ENCODE assay signal across 8 mouse cellular contexts in genomic region chr2:18688708-18689063, GRCm38 (mm10). TPM values are rescaled to one million over a fixed set of nuclear protein-coding genes. Genes with fewer than 3 reads are reported as not detected.
DNase-seq lines count a peak whose midpoint lies in the region; ATAC-seq and TF ChIP-seq lines count a peak whose summit lies in the region.

No protein-coding gene starts in this region.

- no peak overlapping the region for H3K27ac ChIP-seq in bone marrow macrophage, adult 2 months (ENCODE audit: insufficient read depth, low read depth, low read length)
- no peak overlapping the region for H3K27ac ChIP-seq in gastrocnemius, adult 2 months
- no peak overlapping the region for H3K27ac ChIP-seq in intestine, embryonic 14.5 days (ENCODE audit: low read depth)
- H3K27ac ChIP-seq in liver, embryonic 15.5 days (replicated peaks): no peak overlapping the region
- H3K27ac ChIP-seq in neural tube, embryonic 12.5 days: no peak overlapping the region

- H3K4me2 ChIP-seq in intestine, embryonic 14.5 days (ENCODE audit: low read length): peak overlapping the region; percentile 90
- peak overlapping the region; percentile 68 for H3K4me2 ChIP-seq in liver, embryonic 15.5 days
- H3K4me2 ChIP-seq in neural tube, embryonic 12.5 days (replicated peaks): peak overlapping the region; percentile 84

- no peak for TF ChIP-seq POLR2A in bone marrow macrophage, adult 2 months (IDR thresholded peaks at IDR 0.05; ENCODE audit: borderline replicate concordance, low read depth, low read length)

- peak; percentile 66 to 72 for DNase-seq in layer of hippocampus, postnatal 10 days (ENCODE audit: low spot score in 2 of 2)
- DNase-seq in layer of hippocampus, adult 8-10 months (ENCODE audit: low spot score in 2 of 2): no peak
- DNase-seq in gastrocnemius, adult 2 months: peak; percentile 71
- DNase-seq in intestine, embryonic 14.5 days (ENCODE audit: low spot score): no peak
- DNase-seq in urinary bladder, adult 2 months (ENCODE audit: low spot score): peak; percentile 32

- no peaks in the 10 kb centered on the region for H3K9me3 ChIP-seq in intestine, embryonic 14.5 days (ENCODE audit: control insufficient read depth, low read length)
- H3K9me3 ChIP-seq in liver, embryonic 15.5 days (replicated peaks): no peaks in the 10 kb centered on the region
- H3K9me3 ChIP-seq in neural tube, embryonic 12.5 days: no peaks in the 10 kb centered on the region

- peaks cover 10% of the 10 kb centered on the region for H3K36me3 ChIP-seq in intestine, embryonic 14.5 days (ENCODE audit: control insufficient read depth, insufficient read depth, low read length)
- peaks cover 7% of the 10 kb centered on the region; the same call in 1 of the 2 replicates for H3K36me3 ChIP-seq in liver, embryonic 15.5 days (replicated peaks)
- peaks cover 8% of the 10 kb centered on the region for H3K36me3 ChIP-seq in neural tube, embryonic 12.5 days

- WGBS in intestine, embryonic 14.5 days: under 1% methylated on average over 45 of the region's 45 CpGs
- WGBS in liver, embryonic 15.5 days (ENCODE audit: insufficient replicate concordance): 1% methylated on average over 45 of the region's 45 CpGs
- under 1% methylated on average over 45 of the region's 45 CpGs for WGBS in neural tube, embryonic 12.5 days

- no peak for TF ChIP-seq CTCF in bone marrow macrophage, adult 2 months (IDR thresholded peaks at IDR 0.05; ENCODE audit: low read depth, low read length)
- TF ChIP-seq CTCF in gastrocnemius, adult 2 months (IDR thresholded peaks at IDR 0.05): no peak

- peak overlapping the region; percentile 69 for H3K4me3 ChIP-seq in bone marrow macrophage, adult 2 months (ENCODE audit: insufficient read depth, low read length)
- peak overlapping the region; percentile 74 for H3K4me3 ChIP-seq in gastrocnemius, adult 2 months
- peak overlapping the region; percentile 38 for H3K4me3 ChIP-seq in intestine, embryonic 14.5 days (ENCODE audit: low read depth, low read length)
- peak overlapping the region; percentile 49 for H3K4me3 ChIP-seq in liver, embryonic 15.5 days (replicated peaks)
- peak overlapping the region; percentile 47 for H3K4me3 ChIP-seq in neural tube, embryonic 12.5 days

- no peaks in the 10 kb centered on the region for H3K4me1 ChIP-seq in bone marrow macrophage, adult 2 months (ENCODE audit: control insufficient read depth, insufficient read depth, low read length)
- peaks cover 16% of the 10 kb centered on the region for H3K4me1 ChIP-seq in intestine, embryonic 14.5 days (replicated peaks; ENCODE audit: control insufficient read depth, insufficient read depth, low read length)
- peaks cover 21% of the 10 kb centered on the region for H3K4me1 ChIP-seq in liver, embryonic 15.5 days (replicated peaks)
- peaks cover 19% of the 10 kb centered on the region for H3K4me1 ChIP-seq in neural tube, embryonic 12.5 days

- peaks cover 79% of the 10 kb centered on the region for H3K27me3 ChIP-seq in intestine, embryonic 14.5 days (replicated peaks; ENCODE audit: control insufficient read depth, insufficient read depth, low read length)
- peaks cover 85% of the 10 kb centered on the region for H3K27me3 ChIP-seq in liver, embryonic 15.5 days
- H3K27me3 ChIP-seq in neural tube, embryonic 12.5 days (replicated peaks): peaks cover 70% of the 10 kb centered on the region

- peak; percentile 41 for ATAC-seq in intestine, embryonic 14.5 days (replicated peaks; ENCODE audit: low FRiP score, low TSS enrichment, low read depth)
- no peak for ATAC-seq in liver, embryonic 15.5 days (ENCODE audit: insufficient read depth)
- ATAC-seq in neural tube, embryonic 12.5 days (ENCODE audit: low FRiP score, low read depth): peak; percentile 19; the same call in 1 of the 2 replicates

- no peak overlapping the region for H3K9ac ChIP-seq in intestine, embryonic 14.5 days (ENCODE audit: low read length)
- no peak overlapping the region for H3K9ac ChIP-seq in liver, embryonic 15.5 days
- H3K9ac ChIP-seq in neural tube, embryonic 12.5 days: no peak overlapping the region

- intact Hi-C loops in gastrocnemius, adult 2 months (cut with DNase I): no loop called here

RNA-seq across cellular contexts. Expression of gene Spag6, which starts 5.1 kb away (rescaled TPM):
- total RNA-seq in layer of hippocampus, postnatal 10 days (2021): 1 to 10 TPM in 1 of 2 experiments, under 1 TPM in 1; 0.91 to 1.6 TPM
- total RNA-seq in layer of hippocampus, adult 8-10 months (2022): 10 to 100 TPM in 2 of 4 experiments, 1 to 10 TPM in 2; 8.6 to 12.0 (median 9.5) TPM
- not detected in 2 replicates for polyA plus RNA-seq in bone marrow macrophage, adult 2 months (2012; ENCODE audit: insufficient read depth, insufficient read length, missing spikeins)
- 1 to 10 TPM; 1.2 to 1.5 TPM for total RNA-seq in gastrocnemius, adult 2 months (2021)
- polyA plus RNA-seq in intestine, embryonic 14.5 days (2014; fragmentation: Nextera tagmentation; extraction: Ambion mirVana): not detected in 2 replicates
- polyA plus RNA-seq in liver, embryonic 15.5 days (2015; fragmentation: Nextera tagmentation; extraction: Ambion mirVana): not detected in 2 replicates
- polyA plus RNA-seq in neural tube, embryonic 12.5 days (2016; fragmentation: Nextera tagmentation; extraction: Ambion mirVana): 0.13 and 0.34 TPM in 2 replicates
- 0.32 and 0.34 TPM in 2 replicates for polyA plus RNA-seq in urinary bladder, adult 2 months (2012; rRNA removed)

RNA-seq across cellular contexts. Expression of gene Bmi1, which starts 11.9 kb away (rescaled TPM):
- total RNA-seq in layer of hippocampus, postnatal 10 days (2021): 10 to 100 TPM; 34.0 to 48.4 TPM
- total RNA-seq in layer of hippocampus, adult 8-10 months (2022): 10 to 100 TPM; 55.9 to 66.7 (median 60.8) TPM
- 22.4 and 24.6 TPM in 2 replicates for polyA plus RNA-seq in bone marrow macrophage, adult 2 months (2012; ENCODE audit: insufficient read depth, insufficient read length, missing spikeins)
- total RNA-seq in gastrocnemius, adult 2 months (2021): 10 to 100 TPM; 48.2 to 53.5 TPM
- 20.7 and 25.1 TPM in 2 replicates for polyA plus RNA-seq in intestine, embryonic 14.5 days (2014; fragmentation: Nextera tagmentation; extraction: Ambion mirVana)
- polyA plus RNA-seq in liver, embryonic 15.5 days (2015; fragmentation: Nextera tagmentation; extraction: Ambion mirVana): 4.1 and 4.2 TPM in 2 replicates
- 42.1 and 42.6 TPM in 2 replicates for polyA plus RNA-seq in neural tube, embryonic 12.5 days (2016; fragmentation: Nextera tagmentation; extraction: Ambion mirVana)
- polyA plus RNA-seq in urinary bladder, adult 2 months (2012; rRNA removed): 25.3 TPM in 2 replicates

RNA-seq across cellular contexts. Expression of gene Commd3, which starts 16.5 kb away (rescaled TPM):
- 100 to 1,000 TPM; 120 to 128 TPM for total RNA-seq in layer of hippocampus, postnatal 10 days (2021)
- total RNA-seq in layer of hippocampus, adult 8-10 months (2022): 10 to 100 TPM; 94.2 to 98.6 (median 97.3) TPM
- 140 and 147 TPM in 2 replicates for polyA plus RNA-seq in bone marrow macrophage, adult 2 months (2012; ENCODE audit: insufficient read depth, insufficient read length, missing spikeins)
- 100 to 1,000 TPM in 1 of 2 experiments, 10 to 100 TPM in 1; 83.3 to 100 TPM for total RNA-seq in gastrocnemius, adult 2 months (2021)
- polyA plus RNA-seq in intestine, embryonic 14.5 days (2014; fragmentation: Nextera tagmentation; extraction: Ambion mirVana): 199 and 202 TPM in 2 replicates
- polyA plus RNA-seq in liver, embryonic 15.5 days (2015; fragmentation: Nextera tagmentation; extraction: Ambion mirVana): 76.8 and 85.1 TPM in 2 replicates
- 186 and 192 TPM in 2 replicates for polyA plus RNA-seq in neural tube, embryonic 12.5 days (2016; fragmentation: Nextera tagmentation; extraction: Ambion mirVana)
- polyA plus RNA-seq in urinary bladder, adult 2 months (2012; rRNA removed): 115 and 131 TPM in 2 replicates

Comparison
In these comparisons a context has a peak if more than half of its experiments do, and no peak if none do; other contexts are left out.
1. DNase-seq: peak in layer of hippocampus, postnatal 10 days (2 of 2), gastrocnemius, adult 2 months (single experiment) and urinary bladder, adult 2 months (single experiment); none in layer of hippocampus, adult 8-10 months (0 of 2) and intestine, embryonic 14.5 days (single experiment).
2. Peak in every context shown above with its lines, with median percentiles within 50 percentile points of each other: H3K4me3 ChIP-seq and H3K4me2 ChIP-seq.